Mouse (Mus musculus) left cerebral cortex, postnatal 10 days (tissue): ENCODE results near the gene Ncoa6. TPM values are rescaled to one million over a fixed set of nuclear protein-coding genes. Genes with fewer than 3 reads are reported as not detected.
"Not testable (repeated sequence)": the region's sequence is repeated elsewhere in the genome, so short reads cannot be mapped to it uniquely, and the experiment has no call there.

ENCODE experiments used
- DNase-seq, 2 experiments: peaks; one replicate each; pipeline ENCODE4 v3.0.0; 2021 to 2022; ENCODE audit warnings: low spot score in 2 of 2, mixed read lengths in 1 of 2; ENCODE audit errors: extremely low spot score in 1 of 2
- intact Hi-C: fragments of 180-260 bp; cut with DNase I; formaldehyde crosslinking; loops from one replicate; pipeline ENCODE4 v1.15.1; 2025
- total RNA-seq, 2 experiments: library from RNA; stranded (reverse); gene quantifications; 2 replicates each; pipeline ENCODE4 v1.2.3; 2021

Ncoa6 gene
- total RNA-seq, 2 experiments from 2014 or later = 65.3 to 66.4 TPM

- intact Hi-C loops = no loop called here
Observed at GRCm38 (mm10) chr2:155451256-155451655, 22.4 kb downstream of the Ncoa6 start.

GRCm38 (mm10) chr2:155447906-155448305 is 25.8 kb downstream of the Ncoa6 start:
- intact Hi-C loops, DNase-seq: not testable (repeated sequence)

More at GRCm38 (mm10) chr2:155451256-155451655, 22.4 kb downstream of the Ncoa6 start:
- DNase-seq = no peak

- intact Hi-C loops = no loop called here
- DNase-seq = no peak
Observed at GRCm38 (mm10) chr2:155443446-155443845, 30.2 kb downstream of the Ncoa6 start.

- DNase-seq = no peak
- intact Hi-C loops = no loop called here
Observed at GRCm38 (mm10) chr2:155442916-155443315, 30.8 kb downstream of the Ncoa6 start.

- DNase-seq = no peak
- intact Hi-C loops = no loop called here
Observed at GRCm38 (mm10) chr2:155436445-155436844, 37.2 kb downstream of the Ncoa6 start.

GRCm38 (mm10) chr2:155420911-155421310 is 52.8 kb downstream of the Ncoa6 start:
- no peak for DNase-seq
- intact Hi-C loops = no loop called here

GRCm38 (mm10) chr2:155404635-155405034 is 69.1 kb downstream of the Ncoa6 start:
- no peak for DNase-seq
- intact Hi-C loops = no loop called here

- intact Hi-C loops = no loop called here
- DNase-seq = no peak
Observed at GRCm38 (mm10) chr2:155401926-155402325, 71.8 kb downstream of the Ncoa6 start.

- DNase-seq = peak in 1 of 2 experiments; percentile 75
- intact Hi-C loops = no loop called here
Observed at GRCm38 (mm10) chr2:155400276-155400675, 73.4 kb downstream of the Ncoa6 start.

GRCm38 (mm10) chr2:155394586-155394985 is 79.1 kb downstream of the Ncoa6 start:
- intact Hi-C loops = no loop called here
- no peak for DNase-seq

GRCm38 (mm10) chr2:155388573-155388972 is 85.1 kb downstream of the Ncoa6 start:
- intact Hi-C loops = no loop called here
- no peak for DNase-seq

GRCm38 (mm10) chr2:155387052-155387451 is 86.6 kb downstream of the Ncoa6 start:
- DNase-seq = no peak
- intact Hi-C loops = no loop called here

- intact Hi-C loops = no loop called here
- no peak for DNase-seq
Observed at GRCm38 (mm10) chr2:155386534-155386899, 87.2 kb downstream of the Ncoa6 start.

- intact Hi-C loops = no loop called here
- DNase-seq = no peak
Observed at GRCm38 (mm10) chr2:155385731-155386533, 87.8 kb downstream of the Ncoa6 start.

- intact Hi-C loops = no loop called here
- DNase-seq = peak; percentile 76 to 88
Observed at GRCm38 (mm10) chr2:155385090-155385489, 88.6 kb downstream of the Ncoa6 start.

GRCm38 (mm10) chr2:155382791-155383438 is 90.8 kb downstream of the Ncoa6 start:
- DNase-seq = peak; percentile 54 to 57
- intact Hi-C loops = loop anchor here (5.0 kb wide), 1 partner anchor 106 kb away; the partner anchor contains the start of gene Map1lc3a

GRCm38 (mm10) chr2:155382332-155382700 is 91.4 kb downstream of the Ncoa6 start:
- intact Hi-C loops = loop anchor here (5.0 kb wide), 1 partner anchor 105 kb away; the partner anchor contains the start of gene Map1lc3a
- DNase-seq = no peak

GRCm38 (mm10) chr2:155381643-155382331 is 91.9 kb downstream of the Ncoa6 start:
- DNase-seq = peak; percentile 96 to 97
- intact Hi-C loops = loop anchor here (5.0 kb wide), 1 partner anchor 104 kb away; the partner anchor contains the start of gene Map1lc3a

GRCm38 (mm10) chr2:155381060-155381437 is 92.6 kb downstream of the Ncoa6 start:
- no peak for DNase-seq
- intact Hi-C loops = loop anchor here (5.0 kb wide), 1 partner anchor 104 kb away; the partner anchor contains the start of gene Map1lc3a
